Mouse (Mus musculus): ENCODE measurements around the gene 4921536K21Rik.

- no peak for TF ChIP-seq POLR2AphosphoS2 (IDR thresholded peaks at IDR 0.05; ENCODE audit: low read depth, low read length)
- no peak for TF ChIP-seq UBTF (IDR thresholded peaks at IDR 0.05; ENCODE audit: low read depth, low read length)
- no peak for TF ChIP-seq SMC3 (IDR thresholded peaks at IDR 0.05; ENCODE audit: low read depth, low read length)
- no peak for TF ChIP-seq HCFC1 (IDR thresholded peaks at IDR 0.05; ENCODE audit: low read depth, low read length)
Observed at GRCm38 (mm10) chr11:3895933-3896332, 1.0 kb upstream of the 4921536K21Rik start.

Measured in CH12.LX (cell line).